Mouse (Mus musculus) liver, embryonic 14.5 days (tissue): ENCODE measurements around the gene Gm10197.

Experiments
- CTCF ChIP-seq: IDR thresholded peaks from 2 replicates; pipeline ENCODE4 v1.5.1; 2016; ENCODE audit warnings: antibody characterized with exemption, low read depth, control low read depth
- EP300 ChIP-seq: IDR thresholded peaks from 2 replicates; pipeline ENCODE4 v1.6.1; 2016; ENCODE audit warnings: antibody characterized with exemption, low read depth

- TF ChIP-seq CTCF = no peak
- no peak for TF ChIP-seq EP300
These were observed 42.2 kb upstream of the Gm10197 start for GRCm38 (mm10) chr19:53413617-53414380.
